Comparison of ENCODE assay signal across 17 mouse cellular contexts in the genomic region with DNA sequence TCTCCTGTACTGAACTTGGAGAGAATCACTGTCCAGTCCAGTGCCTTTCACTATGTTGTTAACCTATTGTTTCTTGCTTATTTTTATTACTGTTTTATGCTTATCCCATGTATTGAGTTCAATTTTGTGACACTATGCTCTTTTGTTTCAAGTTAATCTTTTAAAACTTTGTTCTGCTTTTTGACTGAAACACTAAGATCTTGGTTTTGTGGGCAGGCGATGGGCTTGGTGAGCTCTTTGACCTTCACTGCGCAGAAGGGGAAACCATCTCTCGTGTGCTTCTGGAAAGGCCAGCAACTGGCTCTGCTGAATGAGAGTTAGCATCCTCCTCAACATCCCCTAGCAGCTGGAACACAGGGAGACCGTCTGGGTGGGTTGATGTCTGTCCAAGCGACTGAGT. TPM values are rescaled to one million over a fixed set of nuclear protein-coding genes. Genes with fewer than 3 reads are reported as not detected.
DNase-seq lines count a peak whose midpoint lies in the region; ATAC-seq and TF ChIP-seq lines count a peak whose summit lies in the region.
"Had no signal": no experiment of that assay in that cellular context is flagged by ENCODE, and none has a peak within 500 bp of the region (broad histone marks: within the 10 kb centered on the region; RNA-seq: fewer than 3 reads in every experiment).

No protein-coding gene starts in this region.

- no peaks in the 10 kb centered on the region for H3K27me3 ChIP-seq in heart, postnatal 0 days (ENCODE audit: control insufficient read depth, insufficient read depth, low read length)
- H3K27me3 ChIP-seq in kidney, postnatal 0 days (ENCODE audit: insufficient read depth, low read length) = no peaks in the 10 kb centered on the region
- H3K27me3 ChIP-seq in neural tube, embryonic 15.5 days (replicated peaks) = no peaks in the 10 kb centered on the region
- H3K27me3 ChIP-seq in splenic B cell, adult 2 months (ENCODE audit: control insufficient read depth, insufficient read depth, low read length, poor library complexity, severe bottlenecking) = no peaks in the 10 kb centered on the region
- H3K27me3 ChIP-seq: embryonic facial prominence, embryonic 13.5 days had no signal

- intact Hi-C loops in heart, postnatal 10 days (cut with DNase I) = no loop called here

- H3K4me2 ChIP-seq in heart, postnatal 0 days (ENCODE audit: low read depth, low read length) = no peak overlapping the region
- H3K4me2 ChIP-seq in kidney, postnatal 0 days (ENCODE audit: low read length) = no peak overlapping the region
- no peak overlapping the region for H3K4me2 ChIP-seq in neural tube, embryonic 15.5 days
- H3K4me2 ChIP-seq: embryonic facial prominence, embryonic 13.5 days; midbrain, embryonic 11.5 days had no signal

- H3K36me3 ChIP-seq in heart, postnatal 0 days (replicated peaks; ENCODE audit: control insufficient read depth, insufficient read depth, low read length) = peaks cover 9% of the 10 kb centered on the region; the same call in 1 of the 2 replicates
- H3K36me3 ChIP-seq in kidney, postnatal 0 days (ENCODE audit: insufficient read depth, low read length) = no peaks in the 10 kb centered on the region
- H3K36me3 ChIP-seq in neural tube, embryonic 15.5 days = no peaks in the 10 kb centered on the region
- peaks cover 1% of the 10 kb centered on the region; the same call in 1 of the 2 replicates for H3K36me3 ChIP-seq in splenic B cell, adult 2 months (ENCODE audit: control insufficient read depth, insufficient read depth, low read length, poor library complexity, severe bottlenecking)

- H3K4me3 ChIP-seq in heart, postnatal 0 days (ENCODE audit: low read depth, low read length) = no peak overlapping the region
- H3K4me3 ChIP-seq in kidney, postnatal 0 days (replicated peaks; ENCODE audit: low read depth, low read length) = no peak overlapping the region
- H3K4me3 ChIP-seq in neural tube, embryonic 15.5 days (replicated peaks) = no peak overlapping the region
- H3K4me3 ChIP-seq: embryonic facial prominence, embryonic 13.5 days had no signal

- H3K27ac ChIP-seq in heart, postnatal 0 days (ENCODE audit: low read depth) = 0 out of 2 replicates have a peak overlapping the region, but pooled peaks have one; percentile 9
- peak overlapping the region; percentile 60 for H3K27ac ChIP-seq in kidney, postnatal 0 days
- 0 out of 2 replicates have a peak overlapping the region, but pooled peaks have one; percentile 94 for H3K27ac ChIP-seq in neural tube, embryonic 15.5 days (replicated peaks)
- H3K27ac ChIP-seq: embryonic facial prominence, embryonic 13.5 days had no signal

- no peak for TF ChIP-seq EP300 in heart, postnatal 0 days (IDR thresholded peaks at IDR 0.05; ENCODE audit: low read depth)

- no peak for TF ChIP-seq CTCF in heart, postnatal 0 days (IDR thresholded peaks at IDR 0.05; ENCODE audit: low read depth)
- no peak for TF ChIP-seq CTCF in kidney, postnatal 0 days (IDR thresholded peaks at IDR 0.05; ENCODE audit: low read depth)

- 61% methylated on average over 5 of the region's 5 CpGs for WGBS in heart, postnatal 0 days
- WGBS in kidney, postnatal 0 days = 78% methylated on average over 5 of the region's 5 CpGs
- 78% methylated on average over 5 of the region's 5 CpGs for WGBS in neural tube, embryonic 15.5 days

- no peaks in the 10 kb centered on the region for H3K9me3 ChIP-seq in heart, postnatal 0 days (replicated peaks; ENCODE audit: control insufficient read depth, low read length)
- no peaks in the 10 kb centered on the region for H3K9me3 ChIP-seq in kidney, postnatal 0 days (replicated peaks; ENCODE audit: low read length)
- no peaks in the 10 kb centered on the region for H3K9me3 ChIP-seq in neural tube, embryonic 15.5 days (replicated peaks)
- H3K9me3 ChIP-seq: embryonic facial prominence, embryonic 13.5 days had no signal

- H3K4me1 ChIP-seq in heart, postnatal 0 days (ENCODE audit: control insufficient read depth, insufficient read depth) = peaks cover 60% of the 10 kb centered on the region
- peaks cover 52% of the 10 kb centered on the region for H3K4me1 ChIP-seq in kidney, postnatal 0 days (replicated peaks; ENCODE audit: insufficient read depth, low read length)
- H3K4me1 ChIP-seq in neural tube, embryonic 15.5 days = peaks cover 57% of the 10 kb centered on the region

- no peak for DNase-seq in heart, postnatal 0 days (ENCODE audit: low spot score)
- no peak for DNase-seq in heart, postnatal 10 days
- no peak for DNase-seq in kidney, postnatal 0 days (ENCODE audit: low spot score)
- DNase-seq in kidney, adult 9 months = no peak
- DNase-seq in neural tube, embryonic 10.5 days (ENCODE audit: extremely low spot score, low spot score) = no peak
- DNase-seq in splenic B cell, adult 2 months (ENCODE audit: low read depth, low spot score) = peak; percentile 53
- DNase-seq in yolk sac, embryonic 10.5 days (ENCODE audit: low spot score) = no peak
- DNase-seq: adrenal gland, adult 8-10 months; gastrocnemius, postnatal 14 days; lung, adult 2 months; right cerebral cortex, adult 18-20 months; spleen, adult 18-20 months; thymus, postnatal 4 days had no signal

- no peak overlapping the region for H3K9ac ChIP-seq in heart, postnatal 0 days (replicated peaks; ENCODE audit: low read depth, low read length)
- no peak overlapping the region for H3K9ac ChIP-seq in kidney, postnatal 0 days (ENCODE audit: low read depth, low read length)
- no peak overlapping the region for H3K9ac ChIP-seq in neural tube, embryonic 15.5 days (replicated peaks)
- H3K9ac ChIP-seq: embryonic facial prominence, embryonic 13.5 days had no signal

- ATAC-seq in heart, postnatal 0 days (ENCODE audit: insufficient read depth, low read depth) = no peak
- ATAC-seq in kidney, postnatal 0 days (replicated peaks; ENCODE audit: low FRiP score, low read depth) = no peak
- no peak for ATAC-seq in neural tube, embryonic 15.5 days (ENCODE audit: low FRiP score)
- ATAC-seq: CD4-positive, CD25-positive, alpha-beta regulatory T cell, adult 4 months had no signal

RNA-seq across cellular contexts. Expression of a gene that starts 32.6 kb away (rescaled TPM):
- total RNA-seq in heart, postnatal 0 days (2014; rRNA removed; ENCODE audit: low replicate concordance) = 21.7 and 24.9 TPM in 2 replicates
- polyA plus RNA-seq in heart, postnatal 0 days (2015; fragmentation: Nextera tagmentation; extraction: Ambion mirVana) = 5.1 and 5.4 TPM in 2 replicates
- total RNA-seq in heart, postnatal 10 days (2021) = 10 to 100 TPM; 81.4 to 93.6 TPM
- polyA plus RNA-seq in kidney, postnatal 0 days (2015; fragmentation: Nextera tagmentation; extraction: Ambion mirVana) = 6.8 and 7.1 TPM in 2 replicates
- 4.1 and 5.3 TPM in 2 replicates for polyA plus RNA-seq in neural tube, embryonic 15.5 days (2015; fragmentation: Nextera tagmentation; extraction: Ambion mirVana)

Comparison
In these comparisons a context has a peak if more than half of its experiments do, and no peak if none do; other contexts are left out.
1. H3K27ac ChIP-seq: peak in every context shown above with its lines; median percentile 94 in neural tube, embryonic 15.5 days; 60 in kidney, postnatal 0 days; 9 in heart, postnatal 0 days.